Mouse (Mus musculus): ENCODE results near the gene Slc1a5.

GRCm38 (mm10) chr7:16810920-16811648, 29.9 kb downstream of the Slc1a5 start:
- no peak for TF ChIP-seq TAL1 (IDR thresholded peaks at IDR 0.05; ENCODE audit: low read length)
- TF ChIP-seq GATA1 (IDR thresholded peaks at IDR 0.05; ENCODE audit: low read length) = no peak
